Mouse (Mus musculus): Measurements from ENCODE around the gene Jdp2. TPM values are rescaled to one million over a fixed set of nuclear protein-coding genes. Genes with fewer than 3 reads are reported as not detected.
A peak's percentile ranks its signal among the peaks of the same experiment; 100 is the strongest.

The Jdp2 gene
- total RNA-seq (2021) = 10 to 100 TPM; 45.5 to 68.8 TPM
- long read RNA-seq, experiment 1, transcript Jdp2-201 (4 exons, 1,643 nt) = minor isoform, 14 of 89 reads
- long read RNA-seq, experiment 1, transcript Jdp2-203 (4 exons, 1,645 nt) = major isoform, 68 of 89 reads
- long read RNA-seq, experiment 1, partial matches to known transcripts = 0 of 89 reads
- long read RNA-seq, experiment 1, other reads (novel, unspliced or antisense) = 7 of 89 reads
- long read RNA-seq, experiment 2, transcript Jdp2-201 (4 exons, 1,643 nt) = minor isoform, 25 of 88 reads
- long read RNA-seq, experiment 2, transcript Jdp2-203 (4 exons, 1,645 nt) = major isoform, 57 of 88 reads
- long read RNA-seq, experiment 2, partial matches to known transcripts = 1 of 88 reads
- long read RNA-seq, experiment 2, other reads (novel, unspliced or antisense) = 5 of 88 reads

DNA sequence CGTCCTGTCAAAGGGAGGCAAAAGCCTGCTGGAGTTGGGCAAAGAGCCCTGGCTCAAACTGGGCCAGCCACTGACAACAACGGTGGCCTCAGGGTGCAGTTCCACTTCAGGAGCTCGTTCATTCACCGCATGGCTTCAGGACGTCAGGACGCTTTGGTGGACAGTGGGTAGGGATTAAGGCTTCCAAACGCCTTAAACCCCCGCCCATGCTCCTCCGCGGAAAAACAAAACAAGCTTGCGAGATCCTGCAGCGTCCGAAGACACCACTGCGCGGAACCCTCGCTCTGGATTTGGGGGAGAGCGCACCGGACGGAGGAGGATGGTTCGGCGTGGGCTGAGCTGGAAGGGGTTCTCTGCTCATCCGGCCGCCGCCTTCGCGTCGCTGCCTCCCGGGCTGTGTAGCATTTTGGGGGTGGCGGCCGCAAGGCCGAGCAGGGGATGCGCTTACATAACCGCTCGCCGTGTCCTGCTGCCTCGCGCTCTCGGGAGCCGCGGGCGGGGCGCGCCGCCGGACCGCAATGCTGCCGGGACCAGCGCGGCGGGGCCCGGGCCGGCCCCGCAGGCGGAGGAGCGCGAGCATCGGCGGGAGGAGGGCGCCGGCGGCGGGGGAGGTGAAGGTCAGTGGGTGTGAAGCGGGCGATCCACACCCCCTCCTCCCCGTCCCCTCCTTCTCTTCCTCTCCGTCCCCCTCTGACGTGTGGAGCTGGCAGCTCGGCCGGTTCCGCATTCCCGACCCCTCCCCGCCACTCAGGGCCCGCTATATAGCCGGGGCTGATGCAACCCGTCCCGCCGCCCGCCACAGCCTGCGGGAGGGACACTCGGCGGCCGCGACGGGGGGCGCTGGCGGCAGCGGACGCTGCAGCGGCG is at the start of gene Jdp2:
Gene Jdp2, plus strand, starts transcription at position 417 of the 867 bp plus-strand sequence.
- intact Hi-C loops (cut with DNase I) = loop anchor here (5.0 kb wide), 1 partner anchor 63 kb away; no protein-coding TSS in a partner anchor
- DNase-seq (ENCODE audit: low spot score in 2 of 2) = peak; percentile 72 to 78

DNA sequence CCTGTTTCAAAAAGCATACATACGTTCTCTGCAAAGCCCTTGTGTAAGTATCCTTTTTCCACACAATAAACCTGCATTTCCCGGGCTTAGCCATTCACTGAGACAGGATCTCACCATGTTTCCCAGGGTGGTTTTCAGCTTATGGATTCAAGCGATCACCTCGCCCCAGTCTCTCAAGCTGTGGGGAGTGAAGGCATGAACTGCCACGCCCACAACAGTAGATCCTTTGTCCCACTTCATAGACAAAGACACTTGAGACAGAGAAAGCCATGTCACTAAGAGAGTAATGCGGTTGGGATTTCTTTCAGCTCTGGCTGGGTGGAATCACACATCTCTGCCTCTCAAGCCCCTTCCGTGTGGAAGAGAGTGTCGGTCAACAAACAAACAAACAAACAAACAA is 49.2 kb upstream of the Jdp2 start:
- intact Hi-C loops (cut with DNase I) = no loop called here

DNA sequence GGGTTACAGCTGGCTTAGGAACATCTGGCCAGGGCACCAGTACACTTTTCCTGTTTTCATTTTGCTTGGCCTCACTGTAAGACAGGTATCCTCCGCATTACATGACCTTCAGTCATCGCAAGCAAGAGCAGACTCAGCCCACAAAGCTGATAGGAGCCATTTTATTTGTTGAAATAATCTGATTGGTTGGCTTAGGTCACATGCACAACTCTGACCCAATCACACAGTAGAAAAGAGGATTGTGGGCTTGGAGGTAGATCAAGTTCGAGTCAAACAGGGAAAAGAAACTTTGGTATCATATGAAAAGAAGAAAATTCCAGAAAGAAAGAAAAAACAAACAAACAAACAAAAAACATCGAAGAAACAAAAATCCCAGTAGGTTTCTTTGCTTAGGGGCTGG is 48.4 kb upstream of the Jdp2 start:
- no peak for DNase-seq (ENCODE audit: low spot score in 2 of 2)
- intact Hi-C loops (cut with DNase I) = no loop called here

More for the DNA sequence above, 49.2 kb upstream of the Jdp2 start:
- no peak for DNase-seq (ENCODE audit: low spot score in 2 of 2)

DNA sequence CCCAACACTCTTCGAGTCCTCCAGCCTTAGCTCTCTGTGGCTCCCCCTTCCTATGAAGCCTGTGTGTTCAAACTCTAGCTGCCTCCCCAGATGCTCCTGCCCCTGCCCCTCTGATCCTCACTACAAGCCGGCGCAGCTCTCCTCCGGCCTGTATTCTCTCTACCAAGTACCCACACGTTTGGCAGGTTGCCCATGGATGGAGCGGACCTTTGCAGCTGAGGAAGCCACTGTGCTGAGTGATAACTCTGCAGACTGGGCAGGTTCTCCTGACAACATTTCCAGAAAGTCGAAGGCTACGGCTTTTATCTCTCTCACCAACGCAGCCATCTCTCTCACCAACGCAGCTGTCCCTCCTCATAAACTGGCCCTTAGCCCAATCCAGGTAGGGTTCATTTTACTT is 39.5 kb upstream of the Jdp2 start:
- intact Hi-C loops (cut with DNase I) = no loop called here
- no peak for DNase-seq (ENCODE audit: low spot score in 2 of 2)

DNA sequence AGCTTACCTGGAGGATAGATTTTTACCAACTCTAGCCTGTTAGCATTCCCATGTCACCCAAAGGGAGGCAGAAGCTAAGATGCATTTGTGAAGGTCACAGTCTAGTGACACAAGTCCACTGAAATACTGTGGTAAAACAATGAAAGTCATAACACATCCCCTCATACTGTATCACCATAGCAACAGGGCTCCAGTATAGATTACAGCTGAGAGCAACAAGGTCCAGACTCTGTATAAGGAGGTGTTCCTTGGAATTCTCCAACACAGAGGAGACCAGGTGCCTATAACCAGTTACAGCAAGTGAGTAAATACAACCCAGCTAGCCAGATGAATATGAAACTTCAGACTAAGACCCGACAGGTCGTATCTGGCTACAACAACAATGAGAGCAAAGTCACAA is 33.4 kb upstream of the Jdp2 start:
- intact Hi-C loops (cut with DNase I) = no loop called here

DNA sequence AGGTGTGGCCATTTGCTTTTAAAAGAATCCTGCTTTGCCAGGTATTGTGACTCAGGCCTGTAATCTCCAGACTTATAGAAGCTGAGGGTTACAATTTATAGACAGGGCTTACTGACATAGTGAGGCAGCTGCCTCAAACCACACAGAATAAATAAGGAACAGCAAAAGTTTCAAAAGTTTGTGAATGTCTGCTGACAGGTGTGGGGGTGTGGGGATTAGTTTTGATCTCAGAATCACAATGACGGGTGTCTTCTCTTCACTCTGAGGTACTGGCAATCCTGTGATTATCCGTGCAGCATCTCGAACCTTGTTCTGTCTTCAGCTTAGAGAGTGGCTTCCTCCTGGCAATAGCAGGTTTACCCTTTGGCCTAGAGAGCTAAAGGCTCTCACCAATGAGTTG is 30.5 kb upstream of the Jdp2 start:
- intact Hi-C loops (cut with DNase I) = no loop called here
- no peak for DNase-seq (ENCODE audit: low spot score in 2 of 2)

More for the DNA sequence above, 33.4 kb upstream of the Jdp2 start:
- no peak for DNase-seq (ENCODE audit: low spot score in 2 of 2)

DNA sequence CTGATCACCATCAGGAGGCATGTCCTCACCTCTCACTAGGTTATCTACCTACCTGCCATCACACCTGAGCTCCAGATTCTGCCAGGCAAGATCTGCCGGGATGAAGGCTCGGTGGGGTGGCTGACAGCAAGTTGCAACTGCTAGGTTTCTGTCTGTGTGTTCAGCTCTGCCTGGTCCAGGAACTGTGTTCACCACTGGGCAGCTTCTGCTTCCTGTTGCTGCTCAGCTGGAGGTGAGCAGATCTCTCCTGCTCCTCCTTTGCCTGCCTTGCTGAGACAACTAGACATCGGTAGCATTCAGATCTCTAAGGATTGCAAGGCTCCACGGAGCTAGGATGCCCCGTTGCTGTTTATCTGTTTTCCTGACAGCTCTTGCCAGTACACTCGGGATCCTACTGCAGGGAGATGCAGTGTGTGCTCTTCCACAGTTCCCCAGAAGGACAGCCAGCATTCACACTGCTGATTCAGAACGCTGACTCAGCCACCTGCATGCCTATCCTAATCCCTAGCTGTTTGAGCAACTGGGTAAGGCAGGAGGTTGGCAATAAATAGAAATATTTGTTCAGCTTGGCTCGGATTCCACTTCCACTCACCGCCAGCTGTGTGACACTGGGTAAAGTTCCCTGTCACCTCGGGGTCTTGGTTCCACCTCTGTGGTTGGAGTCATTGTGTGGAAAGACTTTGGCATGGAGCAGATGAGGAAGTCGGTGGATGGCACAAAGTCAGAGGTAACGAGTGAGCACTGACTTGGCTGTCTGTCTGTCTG is 29.3 kb upstream of the Jdp2 start:
- intact Hi-C loops (cut with DNase I) = no loop called here
- DNase-seq (ENCODE audit: low spot score in 2 of 2) = peak; percentile 23 to 36

DNA sequence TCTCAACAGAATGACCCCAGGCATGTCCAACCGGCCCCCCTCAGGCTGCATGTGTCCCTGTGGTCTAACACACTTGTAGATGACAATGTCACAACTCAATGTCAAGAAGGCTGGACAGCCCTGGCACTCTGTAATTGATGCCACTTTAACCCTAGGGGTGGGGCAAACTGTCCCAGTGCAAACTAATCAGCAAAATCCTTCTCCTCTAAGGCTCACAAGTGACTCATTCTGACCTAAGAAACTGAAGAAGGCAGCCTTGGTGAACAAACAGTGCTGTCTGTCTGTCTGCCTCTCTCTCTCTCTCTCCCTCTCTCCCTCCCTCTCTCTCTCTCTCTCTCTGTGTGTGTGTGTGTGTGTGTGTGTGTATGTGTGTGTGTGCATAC is 28.7 kb upstream of the Jdp2 start:
- intact Hi-C loops (cut with DNase I) = no loop called here
- no peak for DNase-seq (ENCODE audit: low spot score in 2 of 2)

DNA sequence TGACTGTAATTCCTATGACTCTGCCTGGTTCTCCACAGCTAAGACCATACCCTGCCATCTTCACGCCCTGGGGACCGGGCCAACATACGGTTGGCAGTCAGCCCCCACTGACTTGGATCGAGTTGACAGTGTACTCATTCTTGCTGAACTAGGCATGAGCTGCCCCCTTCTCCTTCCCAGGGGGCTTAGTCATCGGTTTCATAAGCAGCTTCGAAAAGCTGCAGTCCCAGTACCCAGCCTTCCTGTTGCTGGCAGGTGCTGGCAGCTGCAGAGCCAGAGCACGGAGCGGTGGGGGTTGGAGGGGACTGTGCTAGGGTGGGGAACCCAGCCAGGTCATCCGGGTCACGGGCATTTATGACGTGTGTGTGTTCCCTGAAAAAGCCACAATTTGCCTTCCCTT is 27.5 kb upstream of the Jdp2 start:
- intact Hi-C loops (cut with DNase I) = no loop called here
- peak; percentile 50 to 71 for DNase-seq (ENCODE audit: low spot score in 2 of 2)

DNA sequence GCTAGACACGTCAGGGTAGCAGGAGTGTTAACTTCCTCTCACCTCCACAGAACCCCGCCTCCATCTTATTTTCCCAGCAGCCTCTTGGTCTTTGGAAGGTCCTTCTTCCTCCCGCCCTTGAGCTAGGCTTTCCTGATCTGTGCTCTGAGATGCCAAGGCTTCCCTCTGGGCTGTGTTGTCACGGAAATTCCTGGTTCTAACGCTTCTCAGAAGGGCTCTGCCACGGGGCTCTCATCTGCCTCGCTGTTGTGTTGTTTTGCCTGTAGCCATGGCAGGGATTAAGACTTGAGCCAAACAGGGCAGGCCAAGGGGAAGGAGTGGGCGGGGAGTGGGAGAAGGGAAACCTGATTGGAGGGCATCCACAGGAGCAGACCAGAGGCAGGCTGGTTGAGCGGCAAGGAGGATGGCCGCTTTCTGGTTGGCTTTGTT is 26.8 kb upstream of the Jdp2 start:
- intact Hi-C loops (cut with DNase I) = no loop called here
- DNase-seq (ENCODE audit: low spot score in 2 of 2) = peak in 1 of 2 experiments; percentile 44

DNA sequence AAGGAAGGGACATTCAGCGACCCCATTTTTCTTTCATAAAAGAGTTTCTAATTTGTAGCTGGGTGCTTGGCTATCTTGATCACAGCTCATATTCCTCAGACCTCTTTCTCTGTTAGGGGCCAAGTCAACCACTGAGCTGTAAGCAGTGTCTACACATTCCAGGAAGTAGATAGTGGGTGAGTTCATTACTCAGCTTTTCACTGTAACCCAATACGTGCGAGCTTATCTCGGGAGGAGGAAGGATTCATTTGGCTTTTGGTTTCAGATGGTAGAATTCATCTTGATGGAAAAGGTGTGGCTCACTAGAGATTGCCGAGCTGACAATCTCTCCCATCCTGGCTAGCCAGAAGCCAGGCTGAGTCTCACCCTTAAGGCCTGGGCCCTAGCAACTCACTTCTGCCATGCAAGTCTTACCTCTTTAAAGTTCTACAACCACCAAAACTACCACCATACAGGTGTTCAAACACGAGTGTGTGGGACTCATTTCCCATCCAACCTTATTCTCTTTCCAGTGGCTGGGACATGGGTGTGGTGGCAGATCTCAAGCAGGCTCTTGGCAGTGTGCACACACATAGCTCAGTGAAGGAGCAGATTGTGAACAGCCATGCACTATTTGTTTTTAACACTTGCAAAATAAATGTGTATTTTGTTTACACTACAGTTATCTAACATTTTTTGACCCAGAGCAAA is 23.9 kb upstream of the Jdp2 start:
- no peak for DNase-seq (ENCODE audit: low spot score in 2 of 2)
- intact Hi-C loops (cut with DNase I) = no loop called here

DNA sequence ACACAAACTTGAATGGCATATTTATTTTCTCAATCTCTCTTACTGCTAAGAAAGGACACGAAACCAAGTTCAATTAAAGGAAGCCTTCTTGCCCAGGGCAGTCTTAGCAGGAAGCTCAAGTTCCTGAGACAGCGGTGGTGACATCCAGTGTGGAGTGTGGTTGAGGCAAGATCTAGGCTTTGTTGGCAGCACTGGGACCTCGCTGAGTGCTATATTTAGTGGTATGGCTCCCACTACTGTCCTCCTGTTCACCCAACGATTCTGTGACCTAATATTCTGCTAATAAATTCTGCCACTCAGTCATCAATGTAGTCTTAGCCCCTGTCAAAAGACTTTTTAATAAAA is 23.4 kb upstream of the Jdp2 start:
- no peak for DNase-seq (ENCODE audit: low spot score in 2 of 2)
- intact Hi-C loops (cut with DNase I) = no loop called here

DNA sequence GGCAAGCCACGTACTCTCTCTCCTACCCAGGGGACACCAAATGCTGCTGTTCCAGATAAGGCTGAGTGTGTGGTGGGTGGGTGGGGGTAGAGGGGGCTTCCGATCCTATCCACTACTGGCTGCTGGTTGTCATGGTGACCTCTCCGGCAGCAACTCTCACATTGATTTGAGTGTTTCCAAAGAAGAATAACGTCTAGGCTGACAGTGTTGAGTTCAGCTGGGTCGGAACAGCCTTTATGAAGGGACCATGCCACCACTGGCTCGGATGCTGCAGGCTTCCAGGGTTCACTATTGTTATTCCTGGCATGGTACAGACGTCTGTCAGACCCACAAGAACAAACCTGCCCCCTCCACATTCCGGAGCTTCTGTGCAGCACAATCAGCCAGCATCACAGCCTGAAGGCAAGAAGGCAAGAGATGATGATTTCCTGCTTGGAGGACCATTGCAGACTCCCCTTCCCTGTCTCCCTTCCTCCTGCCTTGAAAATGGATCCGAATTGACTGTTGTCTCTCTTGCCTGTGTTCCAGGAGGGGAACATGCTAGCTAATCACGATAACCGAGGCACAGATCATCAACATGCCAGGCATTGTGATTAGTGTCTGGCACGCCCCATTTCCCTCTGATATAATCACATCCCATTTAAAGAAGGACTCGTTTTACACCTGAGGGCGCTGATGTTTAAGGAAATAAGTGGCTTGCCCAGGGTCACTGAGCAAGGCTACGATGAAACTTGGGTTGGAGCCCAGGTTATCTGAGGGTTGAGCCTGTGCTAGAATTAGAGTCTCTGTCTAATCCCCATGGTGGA is 17.4 kb upstream of the Jdp2 start:
- intact Hi-C loops (cut with DNase I) = no loop called here
- DNase-seq (ENCODE audit: low spot score in 2 of 2) = no peak

DNA sequence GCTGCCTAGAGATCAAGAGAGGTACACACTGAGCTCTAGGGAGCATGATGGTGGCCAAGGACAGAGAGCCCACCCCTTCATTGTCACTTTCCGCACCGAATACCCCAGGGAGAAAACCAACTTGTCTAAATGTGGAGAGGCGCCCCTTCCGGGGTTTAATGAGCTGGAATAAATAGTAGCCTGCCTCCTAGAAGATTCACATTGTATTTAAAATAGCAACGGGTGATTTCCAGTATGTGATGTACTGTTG is 16.8 kb upstream of the Jdp2 start:
- no peak for DNase-seq (ENCODE audit: low spot score in 2 of 2)
- intact Hi-C loops (cut with DNase I) = no loop called here

DNA sequence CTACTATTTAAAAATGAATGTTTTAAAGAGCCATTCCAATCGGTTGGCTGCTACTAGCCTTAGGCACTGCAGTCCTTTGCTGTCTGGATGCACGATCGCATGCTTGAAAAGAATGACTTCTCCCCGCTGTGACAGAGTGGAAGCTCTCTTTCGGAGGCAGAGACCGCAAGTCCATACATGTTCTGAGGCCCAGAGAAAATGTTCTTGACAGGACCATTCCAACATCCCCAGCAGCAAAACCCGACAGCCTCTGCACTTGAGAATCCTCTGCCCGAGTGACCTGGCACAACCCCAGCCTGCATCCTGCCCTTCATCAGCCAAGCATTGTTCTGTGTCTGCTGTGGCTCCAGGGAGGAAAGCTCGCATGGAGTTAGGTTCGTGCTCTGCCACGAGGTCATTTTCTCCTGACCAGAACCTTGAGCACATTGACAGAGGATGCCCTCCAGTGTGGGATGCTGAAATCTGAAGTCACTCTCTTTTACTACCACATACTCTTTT is 13.0 kb upstream of the Jdp2 start:
- intact Hi-C loops (cut with DNase I) = no loop called here
- no peak for DNase-seq (ENCODE audit: low spot score in 2 of 2)

DNA sequence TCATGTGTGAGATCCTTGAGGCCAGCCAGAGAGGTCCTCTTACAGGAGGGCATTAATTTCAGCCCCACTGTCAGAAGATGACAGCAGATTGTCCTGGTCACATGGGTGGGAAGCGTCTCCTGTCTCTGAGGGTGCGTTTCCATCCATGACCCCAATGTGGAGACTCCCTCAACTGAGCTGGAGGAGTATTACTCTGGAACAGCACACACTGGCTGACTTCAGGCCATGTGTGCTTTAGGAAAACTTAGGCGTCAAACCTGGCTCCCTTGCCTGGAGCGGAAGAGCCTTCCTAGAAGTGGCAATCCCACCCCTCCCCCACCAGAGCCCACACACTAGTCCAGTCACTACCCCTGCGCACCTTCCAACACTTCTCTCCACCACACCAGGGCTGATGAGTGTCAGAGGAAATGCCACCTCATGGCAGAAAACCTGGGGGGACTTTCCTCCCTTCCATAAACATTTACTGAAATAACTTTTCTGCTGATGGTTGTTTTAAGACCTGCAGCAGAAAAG is 8.9 kb upstream of the Jdp2 start:
- no peak for DNase-seq (ENCODE audit: low spot score in 2 of 2)
- intact Hi-C loops (cut with DNase I) = no loop called here

DNA sequence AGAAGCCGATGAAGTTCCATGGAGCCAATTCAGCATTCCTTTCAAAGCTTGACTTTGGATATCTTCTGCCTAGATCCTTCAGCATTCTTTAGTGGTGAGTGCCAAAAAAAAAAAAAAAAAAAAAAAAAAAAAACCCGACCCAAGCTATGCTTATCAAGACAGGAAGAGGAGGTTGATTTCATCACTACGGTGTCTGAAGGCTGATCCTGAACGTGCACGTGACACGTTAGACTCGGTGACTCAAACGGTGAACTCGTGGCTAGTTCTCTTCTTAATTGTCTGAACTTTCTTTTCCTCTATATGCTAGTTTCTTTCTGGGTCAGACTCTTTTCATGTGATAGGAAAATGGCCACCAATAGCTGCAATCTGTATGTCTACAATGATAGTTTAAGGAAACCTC is 5.9 kb upstream of the Jdp2 start:
- DNase-seq (ENCODE audit: low spot score in 2 of 2) = no peak
- intact Hi-C loops (cut with DNase I) = no loop called here

DNA sequence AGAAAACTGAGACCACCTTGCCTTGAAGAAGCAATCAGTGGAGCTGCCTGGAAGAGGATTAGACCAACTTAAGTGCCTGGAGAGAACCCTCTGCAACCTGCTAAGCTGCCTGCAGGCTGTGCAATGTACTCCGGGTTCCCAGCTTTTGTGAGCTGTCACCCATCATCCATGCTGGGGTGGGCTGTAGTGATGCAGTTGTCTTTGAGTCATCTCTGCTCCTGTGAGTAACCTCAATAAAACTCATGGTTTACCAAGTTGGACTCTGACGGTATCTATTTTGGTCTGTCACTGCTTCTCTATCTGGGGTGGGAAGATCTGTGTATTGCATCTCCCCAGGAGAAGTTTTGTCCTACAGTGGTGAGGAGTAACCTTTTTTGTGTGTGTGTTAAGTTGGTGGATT is 4.4 kb upstream of the Jdp2 start:
- DNase-seq (ENCODE audit: low spot score in 2 of 2) = no peak

DNA sequence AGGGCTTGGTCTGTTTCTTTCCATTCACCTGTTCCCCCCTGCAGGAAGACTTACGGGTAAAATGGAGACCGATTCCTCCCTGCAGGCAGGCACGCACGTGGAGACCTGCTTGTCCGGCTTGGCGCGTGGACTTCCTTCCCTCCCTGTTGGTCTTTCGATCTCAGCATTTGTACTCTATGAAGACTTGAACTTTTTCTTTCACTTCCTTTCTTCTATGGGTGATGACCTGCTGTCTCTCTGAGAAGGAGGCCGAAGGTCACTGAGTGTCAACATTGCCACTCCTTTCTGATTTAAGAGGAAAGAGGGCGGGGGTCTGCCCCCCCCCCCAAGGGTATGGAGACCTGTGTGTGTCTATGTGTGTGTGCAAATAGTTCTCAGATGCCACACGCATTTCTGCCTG is 774 bp upstream of the Jdp2 start:
- no peak for DNase-seq (ENCODE audit: low spot score in 2 of 2)
- intact Hi-C loops (cut with DNase I) = loop anchor here (5.0 kb wide), 1 partner anchor 64 kb away; no protein-coding TSS in a partner anchor

More for the DNA sequence above, 4.4 kb upstream of the Jdp2 start:
- intact Hi-C loops (cut with DNase I) = no loop called here
